Mouse (Mus musculus): Measurements from ENCODE around the gene Alyref. TPM values are rescaled to one million over a fixed set of nuclear protein-coding genes. Genes with fewer than 3 reads are reported as not detected.
A peak's percentile ranks its signal among the peaks of the same experiment; 100 is the strongest.

Alyref gene
- total and polyA plus RNA-seq, 3 experiments = 122 to 505 (median 280) TPM

DNA sequence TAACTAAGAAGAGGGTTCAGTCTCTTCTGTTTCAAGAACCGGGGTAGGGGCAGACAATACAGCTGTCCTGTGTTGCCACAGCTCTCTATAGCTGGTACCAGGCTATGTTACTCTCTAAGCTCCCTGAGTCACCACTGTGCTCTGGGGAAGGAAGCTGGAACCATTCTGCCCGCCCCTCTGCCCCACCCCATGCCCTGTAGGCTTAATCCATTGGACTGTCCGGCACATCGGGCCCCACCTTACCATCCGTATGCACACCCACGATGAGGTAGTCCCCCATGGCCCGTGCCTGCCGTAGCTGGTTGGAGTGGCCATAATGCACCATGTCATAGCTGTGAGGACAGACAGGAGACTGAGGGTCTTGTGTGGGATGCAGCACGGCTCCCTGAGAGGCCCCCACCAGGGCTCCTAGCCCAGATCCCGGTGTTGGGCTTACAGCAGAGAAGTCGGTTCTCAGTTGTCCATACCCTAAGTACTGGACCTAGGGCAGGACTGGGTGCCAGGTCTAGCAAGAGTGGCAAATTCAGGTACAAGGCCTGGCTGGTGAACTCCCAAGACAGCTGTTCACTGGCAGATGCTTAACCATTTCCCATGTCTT lies 17.5 kb upstream of the Alyref start:
- no peak for ATAC-seq (ENCODE audit: extremely low read depth, insufficient number of reproducible peaks, low FRiP score, poor library complexity, severe bottlenecking)
- H3K27me3 ChIP-seq (ENCODE audit: insufficient read depth, low read length) = peaks cover 2% of the 10 kb centered on the region; the same call in 1 of the 2 replicates
- peaks cover 79% of the 10 kb centered on the region for H3K4me1 ChIP-seq (ENCODE audit: insufficient read depth, low read depth, low read length)
- peaks cover 4% of the 10 kb centered on the region; the same call in 1 of the 2 replicates for H3K9me3 ChIP-seq (replicated peaks)
- H3K36me3 ChIP-seq (replicated peaks) = peaks cover 90% of the 10 kb centered on the region
- DNase-seq (ENCODE audit: low spot score) = no peak
- TF ChIP-seq CTCF (IDR thresholded peaks at IDR 0.05; ENCODE audit: low read depth, low read length) = no peak
- no peak for TF ChIP-seq GATA2 (IDR thresholded peaks at IDR 0.05; ENCODE audit: borderline replicate concordance, low read depth, low read length)
- no peak for TF ChIP-seq TAL1 (conservative IDR thresholded peaks at IDR 0.05; ENCODE audit: low read depth, low read length)
- no peak for TF ChIP-seq GATA1 (IDR thresholded peaks at IDR 0.05; ENCODE audit: borderline replicate concordance, low read length)
- TF ChIP-seq POLR2AphosphoS5 (IDR thresholded peaks at IDR 0.05; ENCODE audit: insufficient replicate concordance, low read depth, low read length) = no peak
- peak overlapping the region; percentile 49; the same call in 1 of the 2 replicates for H3K4me3 ChIP-seq (ENCODE audit: low read depth, low read length)

DNA sequence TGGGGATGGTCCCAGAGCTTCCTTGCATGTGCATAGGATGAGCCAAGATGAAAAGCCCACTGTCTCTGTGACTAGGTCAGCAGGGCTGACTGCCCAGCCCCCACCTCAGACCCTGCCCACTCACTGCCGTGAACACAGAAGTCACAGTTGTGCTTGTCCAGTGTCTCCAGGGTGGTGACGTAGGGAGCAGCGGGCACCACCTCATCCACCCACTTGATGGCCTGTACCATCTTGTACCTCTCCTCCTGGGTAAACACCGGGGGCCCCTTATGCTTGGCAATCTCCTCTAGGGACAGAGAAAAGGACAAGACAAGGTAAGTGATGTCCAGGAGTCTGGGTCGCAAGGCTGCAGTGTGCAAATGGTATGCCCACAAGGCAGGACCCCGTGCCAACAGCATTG lies 17.0 kb upstream of the Alyref start:
- Histone ChIP-seq H3K4me3 (ENCODE audit: low read depth, low read length) (peak overlapping the region; percentile 49; the same call in 1 of the 2 replicates), H3K9me3 (replicated peaks) (peaks cover 4% of the 10 kb centered on the region; the same call in 1 of the 2 replicates), H3K4me1 (ENCODE audit: insufficient read depth, low read depth, low read length) (peaks cover 79% of the 10 kb centered on the region), H3K27me3 (ENCODE audit: insufficient read depth, low read length) (peaks cover 2% of the 10 kb centered on the region; the same call in 1 of the 2 replicates), H3K36me3 (replicated peaks) (peaks cover 90% of the 10 kb centered on the region)
- ATAC-seq (ENCODE audit: extremely low read depth, insufficient number of reproducible peaks, low FRiP score, poor library complexity, severe bottlenecking) (no peak), DNase-seq (ENCODE audit: low spot score) (no peak)
- TF ChIP-seq POLR2AphosphoS5 (IDR thresholded peaks at IDR 0.05; ENCODE audit: insufficient replicate concordance, low read depth, low read length) (no peak), GATA1 (IDR thresholded peaks at IDR 0.05; ENCODE audit: borderline replicate concordance, low read length) (no peak), TAL1 (conservative IDR thresholded peaks at IDR 0.05; ENCODE audit: low read depth, low read length) (no peak), GATA2 (IDR thresholded peaks at IDR 0.05; ENCODE audit: borderline replicate concordance, low read depth, low read length) (no peak), CTCF (IDR thresholded peaks at IDR 0.05; ENCODE audit: low read depth, low read length) (no peak)

DNA sequence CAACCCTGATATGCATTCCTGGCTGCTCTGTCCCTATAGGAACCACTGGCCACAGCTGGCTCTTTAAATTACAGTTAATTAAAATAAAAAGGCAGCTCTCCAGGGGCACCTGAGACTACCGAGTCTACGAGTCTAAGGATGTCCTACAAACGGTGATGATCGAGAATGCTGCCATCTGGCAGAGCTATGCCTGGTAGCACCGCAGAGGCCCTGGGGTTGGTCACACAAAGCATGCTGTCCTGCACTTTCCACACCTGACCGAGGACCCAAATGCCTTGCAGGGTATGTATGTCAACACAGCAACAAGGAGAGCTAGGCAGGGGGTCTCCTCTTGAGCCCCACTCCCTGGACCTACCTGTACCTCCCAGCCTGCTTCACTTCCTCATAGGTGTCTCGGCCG lies 15.8 kb upstream of the Alyref start:
- Histone ChIP-seq H3K4me1 (ENCODE audit: insufficient read depth, low read depth, low read length) (peaks cover 82% of the 10 kb centered on the region), H3K27me3 (ENCODE audit: insufficient read depth, low read length) (peaks cover 2% of the 10 kb centered on the region; the same call in 1 of the 2 replicates), H3K36me3 (replicated peaks) (peaks cover 90% of the 10 kb centered on the region), H3K9me3 (replicated peaks) (peaks cover 4% of the 10 kb centered on the region; the same call in 1 of the 2 replicates), H3K4me3 (ENCODE audit: low read depth, low read length) (no peak overlapping the region)
- ATAC-seq (ENCODE audit: extremely low read depth, insufficient number of reproducible peaks, low FRiP score, poor library complexity, severe bottlenecking) (no peak), DNase-seq (ENCODE audit: low spot score) (no peak)
- TF ChIP-seq GATA1 (IDR thresholded peaks at IDR 0.05; ENCODE audit: borderline replicate concordance, low read length) (no peak), POLR2AphosphoS5 (IDR thresholded peaks at IDR 0.05; ENCODE audit: insufficient replicate concordance, low read depth, low read length) (no peak), CTCF (IDR thresholded peaks at IDR 0.05; ENCODE audit: low read depth, low read length) (no peak), TAL1 (conservative IDR thresholded peaks at IDR 0.05; ENCODE audit: low read depth, low read length) (no peak), GATA2 (IDR thresholded peaks at IDR 0.05; ENCODE audit: borderline replicate concordance, low read depth, low read length) (no peak)

DNA sequence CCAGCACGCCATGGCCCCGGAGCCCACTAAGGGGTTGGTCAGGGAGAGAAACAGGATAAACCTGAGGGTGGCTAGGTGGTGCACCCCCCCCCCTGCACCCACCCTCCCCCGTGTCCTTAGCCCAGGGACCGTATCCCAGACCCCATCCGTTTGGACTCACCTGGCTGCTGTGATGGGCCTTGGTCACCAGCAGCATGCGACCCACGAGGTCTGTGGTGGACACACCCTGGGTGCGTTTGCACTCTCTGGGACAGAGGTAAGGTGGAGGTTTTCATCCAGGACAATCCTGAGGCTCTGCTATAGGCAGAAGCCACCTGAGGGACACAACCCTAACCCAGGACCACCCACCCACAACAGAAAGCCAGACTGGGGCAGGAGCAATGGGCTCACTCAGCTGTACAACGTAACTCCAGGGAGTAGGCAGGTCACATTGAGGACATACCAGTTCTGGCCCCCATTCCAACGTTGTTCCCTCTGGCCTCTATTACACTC lies 15.4 kb upstream of the Alyref start:
- H3K4me3 ChIP-seq (ENCODE audit: low read depth, low read length) = no peak overlapping the region
- peaks cover 2% of the 10 kb centered on the region; the same call in 1 of the 2 replicates for H3K9me3 ChIP-seq (replicated peaks)
- DNase-seq (ENCODE audit: low spot score) (no peak), ATAC-seq (ENCODE audit: extremely low read depth, insufficient number of reproducible peaks, low FRiP score, poor library complexity, severe bottlenecking) (no peak)
- TF ChIP-seq GATA2 (IDR thresholded peaks at IDR 0.05; ENCODE audit: borderline replicate concordance, low read depth, low read length) = no peak
- H3K36me3 ChIP-seq (replicated peaks) = peaks cover 90% of the 10 kb centered on the region
- peaks cover 82% of the 10 kb centered on the region for H3K4me1 ChIP-seq (ENCODE audit: insufficient read depth, low read depth, low read length)
- H3K27me3 ChIP-seq (ENCODE audit: insufficient read depth, low read length) = peaks cover 2% of the 10 kb centered on the region; the same call in 1 of the 2 replicates

DNA sequence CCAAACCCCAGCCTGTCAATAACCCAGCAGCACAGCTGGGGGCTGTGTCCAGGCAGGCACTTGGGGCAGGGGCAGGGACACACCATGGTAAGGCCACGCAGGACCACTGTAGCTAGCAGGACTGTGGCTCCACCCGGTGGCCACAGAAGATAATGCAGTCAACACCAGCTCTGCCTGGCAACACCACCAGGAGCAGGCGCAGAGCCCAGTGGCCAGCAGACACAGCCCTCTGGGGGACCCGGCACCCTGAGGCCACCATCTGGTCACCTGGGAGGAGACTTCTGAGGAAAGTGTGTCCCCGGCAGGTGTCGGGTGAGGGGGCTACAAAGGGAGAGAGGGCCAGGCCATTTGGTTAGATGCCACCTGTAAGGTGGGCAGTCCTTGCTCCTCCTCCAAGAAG lies 14.6 kb upstream of the Alyref start:
- DNase-seq (ENCODE audit: low spot score) (no peak), ATAC-seq (ENCODE audit: extremely low read depth, insufficient number of reproducible peaks, low FRiP score, poor library complexity, severe bottlenecking) (no peak)
- Histone ChIP-seq H3K4me3 (ENCODE audit: low read depth, low read length) (no peak overlapping the region), H3K4me1 (ENCODE audit: insufficient read depth, low read depth, low read length) (peaks cover 80% of the 10 kb centered on the region), H3K36me3 (replicated peaks) (peaks cover 90% of the 10 kb centered on the region), H3K27me3 (ENCODE audit: insufficient read depth, low read length) (peaks cover 2% of the 10 kb centered on the region; the same call in 1 of the 2 replicates), H3K9me3 (replicated peaks) (no peaks in the 10 kb centered on the region)
- TF ChIP-seq CTCF (IDR thresholded peaks at IDR 0.05; ENCODE audit: low read depth, low read length) = peak; percentile 83
- TF ChIP-seq POLR2AphosphoS5 (IDR thresholded peaks at IDR 0.05; ENCODE audit: insufficient replicate concordance, low read depth, low read length) = no peak

DNA sequence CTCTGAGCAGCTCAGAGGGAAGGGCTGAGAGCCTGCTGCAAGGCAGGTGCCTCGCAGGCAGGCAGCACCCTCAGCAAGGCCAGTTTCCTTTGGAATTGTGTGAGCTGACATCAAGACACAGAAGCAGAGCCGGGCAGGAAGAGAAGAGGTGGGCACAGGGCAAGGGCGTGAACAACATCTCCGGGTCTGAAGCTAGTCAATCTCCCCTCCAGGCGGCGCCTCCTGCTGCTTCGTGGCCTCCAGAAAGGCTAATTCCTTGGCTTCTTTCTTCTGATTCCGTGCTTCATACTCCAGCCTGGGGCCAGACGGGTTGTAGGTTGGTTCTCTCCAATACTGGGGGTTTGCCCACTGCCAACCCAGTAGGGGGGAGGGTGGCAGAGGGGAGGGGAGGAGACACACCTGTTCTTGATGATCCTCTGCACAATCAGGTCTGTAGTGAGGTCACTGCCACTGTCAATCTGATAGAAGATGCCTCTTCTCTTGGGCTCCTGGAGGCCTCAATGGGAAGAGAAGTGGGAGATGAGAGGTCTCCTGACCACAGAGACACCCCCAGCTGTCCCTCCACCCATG lies 12.4 kb upstream of the Alyref start:
- Histone ChIP-seq H3K4me1 (ENCODE audit: insufficient read depth, low read depth, low read length) (peaks cover 61% of the 10 kb centered on the region), H3K36me3 (replicated peaks) (peaks cover 99% of the 10 kb centered on the region), H3K27me3 (ENCODE audit: insufficient read depth, low read length) (peaks cover 2% of the 10 kb centered on the region; the same call in 1 of the 2 replicates), H3K9me3 (replicated peaks) (no peaks in the 10 kb centered on the region), H3K4me3 (ENCODE audit: low read depth, low read length) (no peak overlapping the region)
- no peak for ATAC-seq (ENCODE audit: extremely low read depth, insufficient number of reproducible peaks, low FRiP score, poor library complexity, severe bottlenecking)
- DNase-seq (ENCODE audit: low spot score) = no peak
- TF ChIP-seq POLR2AphosphoS5 (IDR thresholded peaks at IDR 0.05; ENCODE audit: insufficient replicate concordance, low read depth, low read length) = no peak
- no peak for TF ChIP-seq GATA1 (IDR thresholded peaks at IDR 0.05; ENCODE audit: borderline replicate concordance, low read length)
